Mouse (Mus musculus): ENCODE measurements at regions not wholly inside any gene's neighbourhood (a gene's known extent, or its start where the extent isn't known, plus 50 kb on each side); places are given as distances from the start of the nearest gene placed in this dataset.

DNA sequence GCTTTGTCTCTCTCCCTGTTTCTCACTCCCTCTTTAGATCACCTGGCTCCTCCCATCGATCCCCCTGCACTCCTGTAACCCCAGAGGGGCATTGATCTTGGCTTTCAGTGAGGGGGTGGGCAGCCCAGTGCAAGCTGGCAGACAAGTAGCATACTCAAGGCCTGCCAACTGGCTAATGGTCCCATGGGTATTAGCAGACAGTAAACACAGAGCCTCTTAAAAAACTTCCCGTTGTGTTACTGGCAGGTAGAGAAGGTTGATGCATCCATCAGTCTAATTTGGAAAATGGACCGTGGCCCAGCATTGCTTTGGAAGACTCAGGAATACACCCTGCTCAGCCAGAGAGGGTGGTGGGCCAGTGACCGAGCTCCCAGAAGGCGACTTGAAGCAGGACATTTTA, 145.0 kb downstream of the 9530068E07Rik start:
- no peak for DNase-seq (ENCODE audit: low spot score in 2 of 2)

DNA sequence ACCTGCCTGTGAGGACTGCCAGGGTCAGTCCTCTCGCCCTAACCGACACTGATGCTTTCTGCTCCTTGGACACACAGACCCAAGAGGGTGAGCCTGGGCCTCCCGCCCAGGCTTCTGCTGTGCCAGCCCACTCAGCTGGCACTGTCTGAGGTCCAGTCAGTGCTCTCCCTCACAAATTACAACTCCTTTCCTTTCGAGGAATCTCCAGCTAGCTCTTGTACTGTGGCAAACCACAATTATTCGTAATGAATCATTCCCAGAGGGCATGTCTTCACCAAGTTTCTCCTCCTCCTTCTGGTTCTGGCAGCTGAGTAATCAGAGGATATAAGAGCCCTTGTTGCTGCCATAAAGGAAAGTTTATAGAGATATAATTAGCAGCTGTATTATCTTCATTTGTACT, 155.2 kb downstream of the 9530068E07Rik start:
- peak in 1 of 2 experiments; percentile 27 for DNase-seq (ENCODE audit: low spot score in 2 of 2)

DNA sequence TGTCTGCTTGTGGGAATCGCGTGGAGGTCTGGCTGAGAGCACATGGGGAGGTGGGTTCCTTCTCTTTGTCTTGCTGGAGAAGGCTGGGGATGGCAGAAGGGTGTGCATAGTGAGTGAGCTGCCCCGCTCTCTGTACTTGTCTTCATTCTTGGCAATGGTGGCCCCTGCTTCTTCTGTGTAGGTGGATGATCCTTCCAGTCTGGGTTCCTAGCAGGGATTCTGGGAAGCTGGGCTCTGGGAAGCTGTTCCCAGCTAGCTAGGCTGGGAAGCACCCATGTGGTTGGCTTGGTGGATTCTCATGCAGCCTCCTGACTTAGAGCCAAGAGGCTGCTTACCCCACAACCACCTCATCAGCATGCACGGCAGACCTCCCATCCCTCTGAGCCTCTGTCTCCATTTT, 156.6 kb downstream of the 9530068E07Rik start:
- no peak for DNase-seq (ENCODE audit: low spot score in 2 of 2)

DNA sequence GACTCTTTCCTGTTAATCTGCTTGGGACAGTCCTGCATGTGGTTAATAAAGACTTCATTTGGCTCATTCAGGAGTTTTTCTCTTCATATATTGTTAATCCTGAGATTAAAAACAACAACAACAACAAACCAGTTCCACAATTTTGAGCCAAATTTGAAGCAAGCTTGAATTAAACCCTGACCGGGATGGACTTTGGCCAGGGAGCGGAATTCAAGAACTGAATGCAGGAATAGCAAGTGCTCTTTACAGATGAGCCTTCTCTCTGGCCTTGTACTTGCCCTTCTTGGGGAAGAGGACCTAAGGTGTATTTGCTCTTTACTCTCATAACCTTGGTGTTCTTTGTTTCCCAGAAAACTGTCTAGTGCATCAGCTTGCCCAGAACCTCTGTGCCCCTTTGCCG, 161.6 kb downstream of the 9530068E07Rik start:
- DNase-seq (ENCODE audit: low spot score in 2 of 2): no peak

DNA sequence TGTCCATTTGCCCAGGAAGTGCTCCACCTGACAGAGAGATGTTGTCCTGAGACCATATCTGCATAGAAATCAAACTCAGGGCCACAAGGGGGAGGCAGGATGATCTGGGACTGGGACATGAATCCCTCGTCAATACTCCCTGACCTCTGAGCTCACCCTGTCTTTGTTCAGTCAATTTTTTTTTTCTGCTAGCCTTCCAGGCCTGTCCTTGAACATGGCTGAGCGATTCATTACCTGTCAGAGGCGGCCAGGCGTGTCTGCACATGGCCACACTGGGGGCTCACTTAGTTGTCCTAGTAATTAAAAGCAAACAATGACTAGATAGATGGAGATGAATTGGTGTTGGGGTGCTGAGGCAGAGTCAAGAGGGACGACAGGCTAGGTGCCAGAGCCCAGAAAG, 162.6 kb downstream of the 9530068E07Rik start:
- no peak for DNase-seq (ENCODE audit: low spot score in 2 of 2)

DNA sequence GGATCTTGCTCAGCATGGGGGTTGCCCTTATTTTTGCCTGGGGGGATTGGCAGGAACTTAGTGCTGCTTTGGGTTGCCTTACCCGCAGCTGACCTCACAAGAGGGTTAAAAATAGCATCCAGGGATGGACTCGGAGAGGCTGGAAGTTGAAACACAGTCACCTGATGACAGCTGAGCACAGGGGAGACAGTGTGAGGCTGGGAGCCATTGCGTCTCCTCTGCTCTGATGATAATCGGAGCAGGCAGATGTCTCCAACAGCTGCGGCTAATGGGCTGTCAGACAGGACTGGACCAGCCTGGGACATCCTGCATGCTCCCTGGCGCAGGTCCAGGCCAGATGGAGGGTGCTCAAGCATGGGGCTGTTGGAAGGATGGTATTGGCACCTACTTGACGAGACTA, 165.1 kb downstream of the 9530068E07Rik start:
- DNase-seq (ENCODE audit: low spot score in 2 of 2): no peak

DNA sequence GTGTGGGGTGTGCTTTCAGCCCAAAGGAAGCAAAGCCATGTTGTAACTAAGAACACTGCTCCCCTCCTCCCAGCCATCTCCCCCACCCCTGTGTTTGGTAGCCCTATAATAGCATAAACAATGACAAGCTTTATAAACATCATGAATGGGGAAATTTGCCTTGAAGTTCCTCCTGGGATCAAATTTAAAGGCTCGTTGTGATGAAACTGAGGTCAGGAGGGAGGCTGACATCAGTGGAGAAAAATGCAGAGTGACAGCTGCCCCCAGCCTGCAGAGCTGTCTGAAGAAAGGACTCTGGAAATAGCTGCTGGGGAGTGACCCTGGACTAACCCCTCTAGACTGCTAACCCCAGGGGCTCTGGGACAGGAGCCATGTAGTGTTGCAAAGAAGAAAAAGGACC, 169.2 kb downstream of the 9530068E07Rik start:
- DNase-seq (ENCODE audit: low spot score in 2 of 2): no peak

DNA sequence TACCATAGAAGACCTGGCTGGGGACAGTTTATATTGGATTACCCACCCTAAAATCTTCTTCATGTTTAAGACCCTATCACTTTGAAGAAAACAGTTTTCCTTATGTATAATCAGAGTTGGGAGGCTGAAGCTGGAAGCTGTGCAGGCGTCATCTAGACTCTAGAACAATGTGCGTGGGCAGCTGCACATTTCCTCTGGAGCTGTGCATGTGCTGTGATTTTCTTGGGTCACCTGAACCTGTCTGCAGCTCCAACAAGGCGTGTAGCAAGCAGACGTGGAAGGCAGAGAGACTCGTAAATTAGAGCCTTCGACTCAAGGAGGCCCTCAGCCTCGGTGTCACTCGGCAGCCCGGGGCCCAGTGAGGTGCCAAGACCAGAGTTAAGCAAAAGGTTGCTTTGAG, 169.8 kb downstream of the 9530068E07Rik start:
- peak; percentile 28 to 40 for DNase-seq (ENCODE audit: low spot score in 2 of 2)

DNA sequence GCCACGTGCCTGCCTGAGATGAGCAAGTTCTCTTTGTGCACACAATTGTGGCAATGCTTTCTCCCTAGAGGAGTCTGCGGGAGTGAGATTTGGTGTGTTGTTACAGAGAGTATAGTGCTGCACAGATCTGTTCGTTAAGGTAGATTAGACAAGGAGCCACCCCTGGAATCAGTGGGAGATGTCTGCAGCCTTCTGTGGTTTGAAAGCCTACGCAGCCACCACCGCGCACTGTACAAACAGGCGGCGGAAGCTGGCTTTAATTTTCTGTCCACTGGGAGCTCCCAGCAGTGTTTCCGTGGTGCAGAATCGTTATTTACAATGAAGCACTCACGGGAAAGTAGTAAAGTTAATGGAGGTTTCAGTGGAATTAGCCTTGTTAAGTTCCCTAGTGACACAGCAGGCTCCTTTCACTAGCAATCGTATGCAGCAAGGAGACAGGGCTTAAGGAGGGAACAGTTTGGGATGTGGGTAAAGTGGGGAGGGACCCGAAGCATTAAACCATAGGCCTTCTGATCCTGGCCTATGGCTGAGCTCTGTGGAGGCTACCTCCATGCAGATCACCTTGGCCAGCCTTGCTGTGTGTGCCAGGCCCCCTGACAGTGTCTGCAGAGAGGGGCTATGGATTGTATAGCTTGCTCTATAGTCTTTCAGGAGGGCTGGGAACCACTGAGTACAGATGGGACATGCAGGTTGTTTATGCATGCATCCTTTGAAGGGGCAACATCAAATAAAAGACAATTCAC, 171.9 kb downstream of the 9530068E07Rik start:
- DNase-seq (ENCODE audit: low spot score in 2 of 2): peak; percentile 56 to 60

DNA sequence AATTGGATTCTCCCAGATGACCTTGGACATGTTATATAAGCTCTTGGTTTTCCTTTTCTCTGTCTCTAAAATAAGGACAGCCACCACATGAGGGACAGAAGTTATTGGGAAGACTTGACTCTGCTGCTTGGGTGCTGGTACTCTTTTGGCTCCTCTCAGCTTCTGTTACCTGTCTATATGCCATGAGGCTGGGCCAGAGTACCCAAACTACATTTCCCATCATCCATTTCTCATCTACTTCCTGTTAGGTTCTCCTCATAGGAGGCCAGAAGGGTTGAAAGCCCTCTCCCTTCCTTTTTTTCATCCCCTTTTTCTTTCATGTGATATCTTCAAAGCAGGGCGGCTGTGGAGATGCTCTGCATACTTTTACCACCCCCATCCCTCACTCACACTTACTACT, 172.6 kb downstream of the 9530068E07Rik start:
- DNase-seq (ENCODE audit: low spot score in 2 of 2): no peak

DNA sequence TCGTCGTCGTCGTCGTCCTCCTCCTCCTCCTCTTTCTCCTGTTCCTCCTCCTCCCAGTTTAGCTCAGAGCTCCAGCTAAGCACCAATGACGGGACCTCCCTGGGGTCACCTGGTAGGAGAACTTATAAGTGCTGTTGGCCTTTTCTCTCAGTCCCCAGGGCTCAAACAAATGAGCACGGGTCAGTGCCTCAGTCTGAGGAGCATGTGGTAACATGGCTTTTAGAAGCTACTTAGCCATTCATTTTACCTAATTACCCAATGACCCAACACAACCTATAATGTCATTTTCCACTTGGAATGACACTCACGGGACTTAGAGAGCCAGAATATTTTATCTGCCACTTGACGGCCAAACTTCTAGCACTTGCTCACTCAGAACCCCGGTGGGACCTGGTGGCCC, 173.5 kb downstream of the 9530068E07Rik start:
- DNase-seq (ENCODE audit: low spot score in 2 of 2): no peak

DNA sequence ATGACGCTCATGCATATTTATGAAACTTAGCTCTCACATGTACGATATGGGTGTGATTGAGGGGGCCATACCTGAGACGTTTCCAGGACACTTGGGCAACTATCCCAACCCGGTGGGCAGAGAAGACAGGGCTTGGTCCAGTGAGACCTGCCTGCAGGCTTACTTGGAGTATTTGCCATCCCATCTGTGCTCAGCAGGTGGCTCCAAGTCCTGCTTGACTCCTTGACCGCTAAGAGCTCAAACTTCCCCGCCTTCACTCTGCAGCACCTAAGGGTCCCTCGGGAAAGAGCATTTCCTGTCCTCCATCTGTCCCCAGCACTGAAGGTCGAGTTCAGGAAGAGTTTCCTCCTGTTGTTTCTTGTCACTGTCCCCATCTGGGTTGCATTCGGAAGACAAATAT, 182.2 kb downstream of the 9530068E07Rik start:
- DNase-seq (ENCODE audit: low spot score in 2 of 2): no peak

DNA sequence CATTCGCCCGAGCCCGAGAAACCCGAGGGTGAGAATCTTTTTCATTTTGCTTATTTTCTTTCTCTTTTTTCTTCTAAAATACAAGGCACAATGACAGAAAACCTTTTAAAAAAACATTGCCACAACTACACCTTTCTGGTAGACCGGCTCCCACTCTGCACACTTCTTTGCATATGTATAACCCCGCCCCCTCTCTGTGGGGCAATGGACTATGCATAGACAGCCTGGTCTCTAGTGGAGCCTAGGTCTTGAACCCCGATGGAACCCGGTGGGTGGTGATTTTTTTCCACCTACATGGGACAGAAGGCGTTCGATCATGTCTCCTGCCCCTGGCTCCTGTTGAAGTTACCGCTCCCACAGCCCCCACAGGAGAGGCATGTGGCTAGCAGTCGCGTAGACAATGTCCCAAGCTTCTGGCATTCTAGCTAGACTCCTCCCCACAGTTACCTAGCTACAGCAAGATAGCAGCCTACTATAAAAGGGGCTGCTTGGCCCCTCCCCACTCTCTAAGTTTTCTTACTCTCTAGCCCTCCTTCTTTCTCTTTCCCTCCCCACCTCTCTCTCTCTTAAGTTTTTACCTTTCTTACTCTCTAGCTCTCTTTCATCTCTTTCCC, 183.6 kb downstream of the 9530068E07Rik start:
- no peak for DNase-seq (ENCODE audit: low spot score in 2 of 2)

DNA sequence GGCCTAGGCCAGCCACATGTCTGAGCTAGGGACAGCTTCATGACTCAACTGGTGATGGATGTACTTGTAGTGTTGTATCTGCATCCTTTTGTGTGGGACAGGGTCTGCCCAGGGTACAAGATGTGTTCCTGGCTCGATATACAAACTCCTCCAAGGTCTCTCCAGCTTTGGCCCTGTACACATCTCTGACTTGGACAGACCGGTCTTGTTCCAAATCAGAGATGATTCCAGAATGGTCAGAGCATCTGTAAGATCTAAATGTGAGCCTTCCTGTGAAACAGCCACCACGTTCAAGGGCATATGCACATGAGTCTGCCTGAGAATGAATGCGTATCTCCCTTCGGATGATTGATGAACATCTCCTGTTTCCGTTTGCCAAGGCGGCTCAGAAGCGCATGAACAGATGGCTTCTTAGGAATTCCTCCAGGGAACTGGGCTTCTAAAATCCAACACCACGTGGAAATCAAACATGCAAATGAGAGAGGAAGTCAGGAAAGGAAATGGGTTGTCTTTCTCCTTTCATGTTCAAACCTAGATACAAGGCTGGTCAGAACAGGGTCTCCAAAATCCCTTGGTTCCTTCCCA, 172.7 kb upstream of the Fstl4 start:
- DNase-seq (ENCODE audit: low spot score in 2 of 2): peak in 1 of 2 experiments; percentile 22

DNA sequence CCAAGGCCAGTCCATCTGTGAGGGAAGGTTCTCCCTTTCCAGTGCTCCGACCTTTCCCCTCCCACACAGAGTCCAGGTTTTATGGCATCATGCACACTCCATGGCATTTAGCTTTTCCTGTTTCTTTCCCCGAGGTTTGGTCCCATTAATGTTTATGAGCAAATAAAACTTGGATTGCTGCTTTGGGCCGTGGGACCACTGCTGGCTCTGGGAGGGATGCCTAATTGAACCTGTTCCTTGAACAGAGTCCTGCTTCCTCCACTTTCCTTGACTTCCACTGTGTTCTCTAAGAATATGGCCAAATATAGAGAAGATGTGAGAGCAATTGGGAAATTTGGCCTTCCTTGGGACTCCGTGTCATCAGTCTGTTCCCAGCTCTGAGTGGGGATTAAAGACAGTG, 170.3 kb upstream of the Fstl4 start:
- DNase-seq (ENCODE audit: low spot score in 2 of 2): no peak

DNA sequence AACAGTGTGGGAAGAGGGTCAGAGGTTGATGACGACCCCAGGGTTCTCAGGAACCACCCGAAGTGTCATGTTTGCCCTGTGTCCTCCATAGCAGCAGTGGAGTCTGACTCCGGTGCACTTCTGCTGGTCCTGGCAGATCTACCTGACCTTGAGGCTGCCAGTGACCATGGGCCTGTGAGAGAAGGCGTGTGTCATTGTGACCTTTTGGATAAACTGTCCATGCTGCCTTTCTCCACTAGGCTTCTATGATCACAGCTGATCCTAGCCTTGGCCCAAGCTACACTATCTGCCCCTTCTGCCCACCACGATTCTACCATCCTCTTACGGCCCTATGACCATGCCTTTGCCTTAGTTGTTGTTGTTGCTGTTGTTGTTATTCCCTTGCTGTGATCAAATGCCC, 163.2 kb upstream of the Fstl4 start:
- no peak for DNase-seq (ENCODE audit: low spot score in 2 of 2)

DNA sequence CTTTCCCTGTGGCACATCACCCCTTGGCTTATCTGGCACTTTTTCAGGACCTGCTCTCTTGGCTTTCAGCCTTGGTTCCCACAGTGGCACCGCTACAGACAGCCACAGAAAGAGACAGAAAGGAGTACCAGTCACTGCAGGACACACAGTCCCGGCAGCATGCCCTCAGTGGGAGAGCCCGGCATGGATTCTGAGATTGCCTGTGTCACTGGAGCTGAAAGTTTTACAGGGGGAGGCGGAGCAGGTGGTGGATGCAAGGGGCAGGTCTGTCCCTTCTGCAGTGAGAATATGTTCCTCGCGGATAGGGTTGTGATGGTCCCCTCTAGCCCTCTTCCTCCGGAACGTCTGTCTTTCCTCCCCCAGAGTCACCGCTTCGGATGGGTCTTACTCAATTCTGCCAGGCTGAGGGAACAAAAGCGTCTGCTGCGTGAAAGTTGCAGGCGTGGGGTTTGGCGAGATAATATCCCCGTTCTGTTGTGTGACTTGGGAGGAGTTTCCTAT, 162.3 kb upstream of the Fstl4 start:
- DNase-seq (ENCODE audit: low spot score in 2 of 2): peak; percentile 44 to 54

DNA sequence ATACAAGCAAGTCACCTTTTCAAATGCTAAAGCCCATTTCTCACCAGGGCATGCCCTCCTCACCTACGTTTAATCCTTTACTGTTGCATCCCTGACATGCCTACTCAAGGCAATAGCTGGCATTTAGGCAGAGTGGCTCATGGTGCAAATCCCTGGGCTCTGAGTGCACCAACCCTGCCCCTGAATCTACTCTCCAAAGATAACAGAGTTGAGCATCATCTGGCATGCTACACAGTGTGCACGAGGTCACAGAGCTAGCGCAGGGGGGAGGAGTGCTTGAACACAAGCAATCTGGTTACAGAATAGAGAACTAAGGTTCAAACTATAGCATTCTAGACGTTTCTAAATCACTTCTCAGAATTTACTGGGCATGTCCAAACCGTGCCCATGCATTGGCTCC, 161.6 kb upstream of the Fstl4 start:
- no peak for DNase-seq (ENCODE audit: low spot score in 2 of 2)

DNA sequence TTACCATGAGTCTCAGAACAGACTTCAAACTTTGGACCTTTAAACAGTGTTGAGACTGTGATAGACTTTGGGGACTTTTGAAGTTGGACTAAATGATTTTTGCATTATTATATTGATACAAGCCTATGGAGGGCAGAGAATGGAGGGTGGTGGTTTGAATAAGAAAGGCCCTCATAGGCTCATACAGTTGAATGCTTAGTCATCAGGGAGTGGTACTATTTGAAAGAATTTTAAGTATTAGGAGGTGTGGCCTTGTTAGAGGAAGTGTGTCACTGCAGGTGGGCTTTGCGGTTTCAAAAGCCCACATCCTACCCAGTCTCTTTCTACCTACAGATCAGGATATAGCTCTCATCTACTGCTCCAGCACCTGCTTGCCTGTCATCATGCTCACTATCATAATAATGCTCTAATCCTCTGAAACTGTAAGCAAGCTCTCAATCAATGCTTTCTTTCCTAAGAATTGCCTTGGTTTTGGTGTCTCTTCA, 153.7 kb upstream of the Fstl4 start:
- no peak for DNase-seq (ENCODE audit: low spot score in 2 of 2)

DNA sequence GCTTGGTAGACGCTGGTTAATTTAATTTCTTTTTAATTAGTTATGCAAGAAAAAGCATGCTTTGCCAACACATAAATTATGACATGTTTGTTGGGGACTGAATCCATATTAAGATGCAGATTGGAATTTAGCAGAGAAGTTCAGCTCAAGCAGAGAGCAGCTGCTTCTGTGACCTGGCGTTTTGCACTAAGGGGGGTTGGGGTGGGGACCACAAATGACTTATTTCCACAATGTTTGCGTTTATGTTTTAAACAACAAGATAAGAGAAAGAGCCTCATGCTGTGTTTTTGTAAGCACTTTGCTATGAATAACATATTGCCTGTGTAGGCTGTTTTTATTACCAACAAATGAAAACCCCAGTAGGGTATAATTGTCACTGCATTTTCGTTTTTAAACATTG, 148.8 kb upstream of the Fstl4 start:
- DNase-seq (ENCODE audit: low spot score in 2 of 2): no peak

DNA sequence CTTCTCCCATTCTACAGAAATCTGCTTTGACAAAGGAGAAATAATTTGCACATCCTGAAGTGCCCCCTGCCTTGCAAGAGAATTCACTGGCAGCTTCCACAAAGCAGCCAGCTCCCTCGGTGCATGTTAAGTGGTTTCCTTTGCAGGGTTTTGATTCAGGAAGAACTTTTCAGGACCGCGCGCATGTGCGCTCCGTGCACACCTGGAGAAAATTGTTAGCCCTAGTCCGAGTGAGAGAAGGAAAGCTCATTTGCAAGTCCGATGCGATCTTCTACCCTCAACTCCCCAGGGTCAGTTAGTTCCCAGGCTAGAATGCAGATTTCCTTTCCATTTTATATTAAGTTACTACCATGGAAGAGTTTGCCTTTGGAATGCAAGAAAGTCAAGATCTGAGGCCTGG, 145.8 kb upstream of the Fstl4 start:
- no peak for DNase-seq (ENCODE audit: low spot score in 2 of 2)

DNA sequence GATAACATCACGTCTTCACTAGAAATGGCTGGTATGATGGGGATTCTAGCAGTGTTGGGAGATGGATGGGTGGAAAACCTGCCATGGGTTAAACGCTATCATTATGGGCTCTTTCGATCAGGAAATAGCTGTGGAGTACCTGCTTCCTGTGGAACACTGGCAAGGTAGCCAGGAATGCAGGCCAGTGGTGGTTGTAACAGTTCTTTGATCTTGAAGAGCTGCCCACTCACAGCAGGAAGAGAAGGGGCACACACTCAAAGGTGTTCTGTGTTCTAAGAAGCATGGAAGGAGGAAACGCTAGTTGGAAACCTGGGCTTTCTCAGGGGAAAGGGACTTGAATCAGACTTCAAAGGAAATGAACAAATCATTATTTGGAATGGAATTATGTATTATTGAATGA, 141.6 kb upstream of the Fstl4 start:
- DNase-seq (ENCODE audit: low spot score in 2 of 2): no peak

DNA sequence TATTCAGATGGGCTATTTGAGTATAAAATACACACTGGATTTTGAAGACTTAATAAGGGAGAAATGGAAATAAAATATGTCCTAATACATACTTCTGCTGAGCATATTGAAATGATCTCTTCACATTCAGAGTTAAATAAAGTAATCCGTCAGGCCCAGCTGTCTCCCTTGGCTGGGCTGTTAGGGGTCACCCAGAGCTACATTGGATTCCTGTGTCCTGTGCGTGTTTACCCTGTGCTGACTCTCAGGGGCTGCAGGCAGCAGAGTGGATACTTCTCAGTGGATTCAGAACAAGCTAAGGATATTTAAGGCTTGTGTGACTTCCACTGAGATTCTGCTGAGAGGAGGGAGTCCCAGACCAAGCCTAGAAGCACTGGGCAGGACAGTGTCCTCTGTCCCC, 135.6 kb upstream of the Fstl4 start:
- DNase-seq (ENCODE audit: low spot score in 2 of 2): no peak
